Mouse (Mus musculus) neutrophil, adult 5-6 weeks (primary cell): ENCODE results near the gene 1700015G11Rik. TPM values are rescaled to one million over a fixed set of nuclear protein-coding genes. Genes with fewer than 3 reads are reported as not detected.

Source experiments
- ATAC-seq: fragments of 151-379, 151-347 bp; 2 replicates; pipeline ENCODE4 v1.8.0; 2017; ENCODE audit warnings: mild to moderate bottlenecking, moderate TSS enrichment; ENCODE audit not compliant: insufficient number of reproducible peaks, poor library complexity, low FRiP score, severe bottlenecking; ENCODE audit errors: extremely low read depth
- total RNA-seq: library from RNA; stranded (forward); fragments of 200-1000 nt; gene quantifications from 2 replicates; pipeline ENCODE4 v1.2.3, GENCODE M21; 2017

The 1700015G11Rik gene
- total RNA-seq, 1 experiment from 2014 or later: not detected

DNA sequence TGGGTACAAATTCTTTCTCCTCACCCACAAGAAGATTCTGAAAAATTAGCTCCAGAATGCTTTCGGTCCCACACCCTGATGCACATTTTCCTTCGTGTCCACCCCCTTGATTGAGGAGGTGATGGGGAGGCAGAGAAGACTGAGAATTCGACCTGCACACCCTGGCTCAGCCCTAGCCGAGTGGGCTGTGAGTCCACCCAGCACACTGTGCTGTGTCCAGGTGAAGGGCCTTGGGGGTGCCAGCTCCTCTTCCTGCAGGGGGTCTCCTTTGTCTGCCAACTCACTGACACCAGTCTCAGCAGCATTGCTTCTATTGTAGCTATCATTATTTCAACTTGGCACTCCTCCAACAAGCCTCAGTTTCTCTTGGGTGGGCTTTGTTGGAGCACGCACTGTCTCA, 42.4 kb downstream of the 1700015G11Rik start:
- no peak for ATAC-seq

DNA sequence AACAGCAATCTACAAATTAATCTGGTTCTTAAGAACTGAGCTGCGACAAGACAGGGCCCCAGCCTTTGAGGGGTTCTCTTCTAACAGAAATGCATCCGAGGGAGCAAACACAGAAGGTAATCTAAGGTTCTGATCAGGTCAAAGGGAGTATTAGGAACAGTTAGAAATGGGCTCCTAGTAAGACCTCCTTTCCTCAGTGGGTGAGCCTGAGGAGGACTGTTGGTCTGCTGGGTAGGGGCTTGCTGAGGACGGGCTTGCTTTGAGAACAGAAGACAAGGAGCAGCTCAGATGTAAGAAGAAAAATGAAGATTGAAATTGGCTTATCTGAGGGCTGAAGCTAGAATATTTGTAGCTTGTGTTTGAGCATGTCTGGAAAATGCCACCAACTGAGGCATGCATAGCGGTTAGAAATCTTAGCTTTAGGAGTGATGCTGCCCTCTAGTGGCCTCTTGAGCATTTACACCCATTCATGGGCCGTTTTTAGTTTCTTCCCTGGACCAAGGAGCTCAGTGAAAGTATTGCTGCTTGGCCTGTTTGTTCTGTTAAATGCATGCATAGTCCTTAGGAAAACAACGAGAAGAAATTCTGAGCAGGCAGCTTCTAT, 43.2 kb downstream of the 1700015G11Rik start:
- ATAC-seq: peak; percentile 77

DNA sequence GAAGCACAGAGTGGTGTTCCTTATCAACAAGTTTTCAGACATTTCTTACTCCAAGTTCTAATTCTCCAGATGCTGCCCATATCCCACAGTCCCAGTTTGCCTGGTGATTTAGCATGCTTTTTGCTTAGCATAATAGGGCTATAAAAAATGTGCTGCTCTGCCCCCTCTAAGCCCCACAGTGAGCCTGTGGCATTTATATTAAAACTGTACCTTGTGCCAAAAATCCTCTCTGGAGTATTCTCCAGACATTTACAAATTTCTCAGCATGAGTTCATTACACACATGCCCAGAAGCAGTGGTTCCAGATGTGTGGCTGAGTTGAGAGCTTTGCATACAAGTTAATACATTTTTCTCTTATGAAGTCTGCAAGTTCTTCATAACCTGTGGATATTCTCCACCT, 46.1 kb downstream of the 1700015G11Rik start:
- ATAC-seq: no peak

GRCm38 (mm10) chr7:51967581-51967980, 47.9 kb downstream of the 1700015G11Rik start:
- no peak for ATAC-seq

DNA sequence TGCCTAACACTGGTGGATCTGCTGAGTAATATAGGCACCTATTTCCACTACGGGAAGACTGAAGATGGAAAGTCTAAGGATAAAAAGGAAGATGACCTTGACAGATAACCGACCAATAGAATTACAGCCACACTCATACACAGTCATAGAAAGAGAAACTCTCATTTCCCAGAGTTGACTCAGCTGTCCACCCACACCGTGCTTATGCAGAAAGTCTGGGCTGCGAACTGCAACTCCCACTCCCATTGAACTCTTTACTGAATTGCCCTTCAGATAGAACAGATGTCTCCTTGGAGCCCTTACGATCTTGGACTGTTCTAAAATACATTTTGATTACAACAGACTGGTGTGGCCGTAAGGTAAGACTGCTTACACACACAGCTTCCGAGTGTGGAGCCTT, 50.8 kb downstream of the 1700015G11Rik start:
- ATAC-seq: no peak

- no peak for ATAC-seq
Observed at GRCm38 (mm10) chr7:51962219-51962952, 53.1 kb downstream of the 1700015G11Rik start.

Other genes with a start within 250 kb of the 1700015G11Rik start
- gene Gas2, start 153.7 kb downstream of the 1700015G11Rik start, total RNA-seq: 0.98 and 2.8 TPM in 2 replicates
- gene Fancf, start 153.5 kb downstream of the 1700015G11Rik start, total RNA-seq: 2.1 and 4.1 TPM in 2 replicates
- gene Svip, start 9.7 kb downstream of the 1700015G11Rik start, total RNA-seq: 6.3 and 8.5 TPM in 2 replicates